Mouse (Mus musculus) T-helper 17 cell (primary cell): ENCODE measurements around the gene Pdlim4.

ENCODE experiments used
- in situ Hi-C, 2 experiments: fragments of 300-600 bp; cut with MboI, MseI; formaldehyde crosslinking; loops; 1 replicate in 1 of 2; 2 replicates in 1 of 2; pipeline ENCODE4 v1.15.1; 2025; ENCODE audit warnings: high pct_unique_total_duplicates in 2 of 2

The Pdlim4 gene

GRCm38 (mm10) chr11:54064412-54064978 lies 4.3 kb downstream of the Pdlim4 start:
- in situ Hi-C loops: no loop called here

GRCm38 (mm10) chr11:54063472-54063775 lies 5.4 kb downstream of the Pdlim4 start:
- in situ Hi-C loops: no loop called here

GRCm38 (mm10) chr11:54062753-54063471 lies 5.9 kb downstream of the Pdlim4 start:
- in situ Hi-C loops: no loop called here

GRCm38 (mm10) chr11:54062086-54062752 lies 6.6 kb downstream of the Pdlim4 start:
- in situ Hi-C loops: no loop called here

GRCm38 (mm10) chr11:54060316-54060715 lies 8.5 kb downstream of the Pdlim4 start:
- in situ Hi-C loops: no loop called here

GRCm38 (mm10) chr11:54059526-54059925 lies 9.3 kb downstream of the Pdlim4 start:
- in situ Hi-C loops: loop anchor here (5.0 kb wide), 1 partner anchor 57 kb away; no protein-coding TSS in a partner anchor

- in situ Hi-C loops: loop anchor here (5.0 kb wide), 1 partner anchor 56 kb away; no protein-coding TSS in a partner anchor
Measured at GRCm38 (mm10) chr11:54058643-54059042, 10.2 kb downstream of the Pdlim4 start.

- in situ Hi-C loops: loop anchor here (5.0 kb wide), 1 partner anchor 56 kb away; no protein-coding TSS in a partner anchor
Measured at GRCm38 (mm10) chr11:54058056-54058617, 10.7 kb downstream of the Pdlim4 start.

GRCm38 (mm10) chr11:54057428-54057827 lies 11.4 kb downstream of the Pdlim4 start:
- in situ Hi-C loops: loop anchor here (5.0 kb wide), 1 partner anchor 55 kb away; no protein-coding TSS in a partner anchor

- in situ Hi-C loops: loop anchor here (5.0 kb wide), 1 partner anchor 54 kb away; no protein-coding TSS in a partner anchor
Measured at GRCm38 (mm10) chr11:54056132-54056531, 12.7 kb downstream of the Pdlim4 start.

- in situ Hi-C loops: loop anchor here in 1 of 2 experiments (5.0 kb wide), 1 partner anchor 117 kb away; no protein-coding TSS in a partner anchor
Measured at GRCm38 (mm10) chr11:54054257-54054656, 14.6 kb downstream of the Pdlim4 start.

GRCm38 (mm10) chr11:54053090-54053489 lies 15.7 kb downstream of the Pdlim4 start:
- in situ Hi-C loops: loop anchor here in 1 of 2 experiments (5.0 kb wide), 1 partner anchor 116 kb away; no protein-coding TSS in a partner anchor

- in situ Hi-C loops: loop anchor here in 1 of 2 experiments (5.0 kb wide), 1 partner anchor 115 kb away; no protein-coding TSS in a partner anchor
Measured at GRCm38 (mm10) chr11:54052128-54052527, 16.7 kb downstream of the Pdlim4 start.

GRCm38 (mm10) chr11:54051161-54051560 lies 17.7 kb downstream of the Pdlim4 start:
- in situ Hi-C loops: loop anchor here in 1 of 2 experiments (5.0 kb wide), 1 partner anchor 114 kb away; no protein-coding TSS in a partner anchor

GRCm38 (mm10) chr11:54050205-54050604 lies 18.6 kb downstream of the Pdlim4 start:
- in situ Hi-C loops: loop anchor here in 1 of 2 experiments (5.0 kb wide), 1 partner anchor 113 kb away; no protein-coding TSS in a partner anchor

- in situ Hi-C loops: no loop called here
Measured at GRCm38 (mm10) chr11:54040676-54041075, 28.1 kb downstream of the Pdlim4 start.

- in situ Hi-C loops: loop anchor here in 1 of 2 experiments (5.0 kb wide), 1 partner anchor 476 kb away; no protein-coding TSS in a partner anchor
Measured at GRCm38 (mm10) chr11:54032872-54033271, 35.9 kb downstream of the Pdlim4 start.

- in situ Hi-C loops: no loop called here
Measured at GRCm38 (mm10) chr11:54028997-54029396, 39.8 kb downstream of the Pdlim4 start.

GRCm38 (mm10) chr11:54028044-54028951 lies 40.5 kb downstream of the Pdlim4 start, which contains the start of gene Slc22a4:
TSS of gene Slc22a4 (minus strand) at chr11:54028090.
- in situ Hi-C loops: no loop called here
